Mouse (Mus musculus) urinary bladder, postnatal 14 days (tissue): ENCODE data around the gene Bhlhe23.

Experiments
- DNase-seq: peaks from one replicate; pipeline ENCODE4 v3.0.0; 2021; ENCODE audit warnings: low spot score

Gene Bhlhe23

DNA sequence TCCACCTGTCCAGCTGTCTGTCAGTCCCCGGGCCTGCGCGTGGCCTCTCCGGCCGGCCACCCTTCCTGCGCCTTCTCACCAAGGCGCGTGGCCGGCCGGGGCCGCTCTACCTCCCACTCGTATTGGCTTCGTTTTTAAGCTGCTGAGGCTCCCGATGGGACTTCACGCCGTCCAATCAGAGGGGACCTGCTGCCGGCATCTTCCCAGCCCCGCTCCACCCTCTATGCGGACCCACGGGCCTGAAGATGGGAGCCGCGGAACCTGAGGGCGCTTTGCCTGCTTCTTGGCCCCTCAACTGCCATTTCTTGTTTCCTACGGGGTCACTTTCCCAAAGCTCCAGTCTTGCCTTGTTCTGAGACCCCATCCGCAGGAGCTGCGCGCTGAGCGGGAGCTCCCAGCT, at the start of gene Bhlhe23:
Gene Bhlhe23 (minus strand): TSS at position 108 of the 400 bp plus-strand sequence.
- DNase-seq, result no peak

DNA sequence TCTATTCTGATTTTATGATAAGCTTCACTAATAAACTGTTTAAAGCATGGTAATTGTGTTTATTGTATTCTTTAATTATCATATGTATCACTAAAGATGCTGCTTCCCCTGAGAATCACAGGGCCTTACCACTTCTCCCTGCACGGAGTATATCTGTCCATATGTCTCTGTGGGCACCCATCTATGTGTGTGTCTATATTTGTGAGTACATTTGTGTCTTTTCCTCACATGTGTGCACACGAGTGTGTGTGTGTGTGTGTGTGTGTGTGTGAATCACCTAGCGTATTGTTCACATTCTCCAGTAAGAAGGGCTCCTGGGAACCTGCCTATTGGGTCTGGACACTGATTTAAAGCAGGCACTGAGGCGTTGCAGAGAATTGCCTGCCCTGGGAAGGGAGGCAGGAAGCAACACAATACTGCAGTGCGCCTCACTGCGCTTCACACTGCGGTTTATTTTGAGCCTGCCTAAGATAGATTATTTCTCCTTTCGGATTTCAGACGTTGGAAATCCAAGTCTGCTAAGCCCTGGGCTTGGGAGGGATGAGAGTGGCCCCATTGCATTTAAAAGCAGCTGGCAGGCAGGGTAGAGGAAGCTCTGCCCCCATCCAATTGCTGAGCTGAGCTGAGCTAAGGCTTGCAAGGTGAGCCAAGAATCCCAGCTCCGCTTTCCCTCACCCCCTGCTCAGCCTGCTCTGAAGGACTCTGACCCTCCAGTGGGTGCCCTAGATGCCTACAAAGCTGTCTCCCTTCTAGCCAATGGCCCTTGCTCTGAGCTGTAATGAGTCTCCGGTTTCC, 48.6 kb upstream of the Bhlhe23 start:
- no peak for DNase-seq

DNA sequence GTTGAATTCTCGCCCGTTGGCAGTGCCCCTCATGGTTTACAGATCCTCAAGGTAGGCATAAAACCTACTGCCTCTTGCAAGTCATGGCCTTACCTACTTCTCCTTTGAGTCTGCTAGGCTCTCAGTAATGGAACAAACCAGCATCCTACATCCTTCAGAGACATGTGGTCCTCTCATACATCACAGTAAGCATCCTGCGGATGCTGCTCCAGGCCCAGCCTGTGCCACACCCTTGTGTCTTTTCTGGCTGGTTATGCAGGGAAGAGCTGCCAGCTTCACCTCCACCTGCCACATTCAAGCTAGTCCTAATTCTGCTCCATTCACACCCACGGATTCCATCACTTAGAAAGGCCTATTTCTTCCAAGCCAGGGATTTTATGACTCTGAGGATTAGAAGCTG, 48.0 kb upstream of the Bhlhe23 start:
- no peak for DNase-seq

DNA sequence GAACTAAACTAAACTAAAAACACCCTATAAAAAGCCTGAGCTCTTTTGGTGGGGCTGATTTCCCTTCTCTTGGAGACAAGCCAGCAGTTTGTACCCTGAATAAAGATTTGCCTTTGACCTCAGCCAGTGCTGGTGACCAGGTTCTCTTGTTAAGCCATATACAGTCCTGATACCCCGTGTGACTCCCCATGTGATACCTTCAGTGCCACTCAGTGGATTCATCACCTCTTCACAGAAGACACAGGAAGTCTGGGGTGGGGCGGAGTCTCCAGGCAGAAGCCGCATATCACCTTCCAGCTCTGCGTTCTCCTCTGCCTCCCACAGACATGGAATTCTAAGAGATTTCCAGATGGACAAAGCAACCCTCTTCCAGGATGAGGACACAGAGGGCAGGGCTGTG, 47.4 kb upstream of the Bhlhe23 start:
- DNase-seq, result no peak

DNA sequence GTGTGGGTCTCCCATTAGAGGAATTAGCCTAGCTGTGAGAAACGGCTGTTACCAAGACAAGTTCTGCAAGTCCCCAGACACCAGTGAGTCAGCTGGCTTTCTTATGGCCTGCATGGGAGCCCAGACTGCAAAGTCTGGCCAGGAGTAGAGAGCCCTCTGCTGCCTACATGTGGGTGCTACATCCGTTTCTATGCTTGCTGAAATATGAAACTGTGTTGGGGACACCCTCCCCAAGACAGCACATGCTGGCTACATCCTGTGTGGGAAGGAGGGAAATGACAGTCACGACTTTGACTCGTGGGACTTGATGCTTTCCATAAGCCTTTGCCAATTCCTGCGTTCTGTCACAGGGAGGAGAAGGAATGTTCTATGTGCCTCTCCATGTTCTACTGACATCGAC, 45.8 kb upstream of the Bhlhe23 start:
- peak; percentile 61 for DNase-seq

DNA sequence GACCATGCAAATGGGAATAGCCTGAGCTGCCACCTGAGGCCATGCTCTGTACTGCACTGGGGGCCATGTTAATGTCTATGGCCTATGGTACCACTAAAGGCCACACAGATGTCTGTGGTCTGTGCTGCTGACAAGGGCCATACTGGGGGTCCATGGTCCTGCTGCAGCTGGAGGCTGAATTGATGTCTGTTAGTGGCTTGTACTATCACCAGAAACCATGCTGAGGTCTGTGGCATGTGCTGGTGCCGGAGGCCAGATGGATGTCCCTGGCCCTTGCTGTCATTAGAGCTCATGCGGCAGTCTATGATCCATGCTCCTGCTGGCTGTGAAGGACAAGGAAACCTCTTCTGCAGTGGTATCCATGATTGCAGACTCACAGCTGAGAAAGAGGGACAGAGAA, 42.8 kb upstream of the Bhlhe23 start:
- no peak for DNase-seq

DNA sequence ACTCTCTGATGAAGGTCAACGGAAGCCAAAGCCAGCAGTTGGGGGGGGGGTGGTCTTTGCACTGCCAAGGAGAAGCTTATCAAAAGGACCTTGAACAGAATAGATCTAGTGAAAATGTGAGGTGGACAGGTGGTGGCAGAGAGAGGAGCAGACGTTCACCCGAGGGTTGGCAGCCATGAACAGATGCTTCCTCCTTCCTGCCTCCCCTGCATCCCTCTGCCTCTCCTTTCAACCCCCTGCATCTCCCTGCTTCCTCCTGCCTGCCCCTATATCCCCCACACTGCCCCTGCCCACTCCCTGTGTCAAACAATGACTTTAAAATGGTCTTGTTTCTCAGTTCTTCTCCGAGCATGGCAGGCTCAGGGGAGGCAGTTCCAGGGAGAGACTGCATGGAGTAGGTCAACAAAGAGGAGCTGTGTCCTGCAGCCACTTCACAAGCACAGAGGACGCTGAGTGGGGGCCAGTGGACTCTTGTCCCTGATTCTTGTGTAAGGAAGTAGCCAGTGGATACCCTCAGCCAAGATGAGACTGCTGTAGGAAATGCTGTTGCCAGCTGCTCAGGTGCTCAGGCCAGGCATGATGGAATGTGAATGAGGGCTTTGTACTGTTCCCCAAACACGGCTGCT, 39.9 kb upstream of the Bhlhe23 start:
- DNase-seq, result no peak

DNA sequence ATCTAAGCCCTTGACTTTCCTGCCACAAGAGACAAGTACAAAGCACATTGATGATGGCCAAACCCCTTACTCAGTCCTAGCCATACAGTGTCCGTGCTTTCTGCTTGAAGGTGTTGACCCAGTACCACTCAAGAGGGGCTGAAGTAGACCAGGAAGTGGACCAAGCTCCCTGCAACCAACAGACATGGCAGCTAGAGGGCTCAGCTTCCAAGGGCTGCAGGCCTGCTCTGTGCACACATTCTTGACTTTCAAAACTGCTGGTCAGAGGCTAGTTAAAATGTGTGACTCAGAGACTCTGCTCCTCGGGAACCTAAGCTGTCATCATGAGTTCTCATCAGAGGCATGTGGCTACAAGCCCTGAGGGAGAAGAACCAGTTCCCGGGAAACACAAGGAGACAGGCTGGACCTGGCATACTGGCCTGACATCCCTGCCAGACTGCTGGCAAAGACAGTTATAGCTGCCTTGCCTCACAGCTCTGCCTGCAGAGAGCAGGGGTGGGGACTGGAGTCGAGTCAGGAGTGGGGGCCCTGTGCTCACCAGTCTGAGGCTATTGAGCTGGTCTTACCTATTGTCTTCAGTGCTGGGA, 37.4 kb upstream of the Bhlhe23 start:
- peak; percentile 82 for DNase-seq

DNA sequence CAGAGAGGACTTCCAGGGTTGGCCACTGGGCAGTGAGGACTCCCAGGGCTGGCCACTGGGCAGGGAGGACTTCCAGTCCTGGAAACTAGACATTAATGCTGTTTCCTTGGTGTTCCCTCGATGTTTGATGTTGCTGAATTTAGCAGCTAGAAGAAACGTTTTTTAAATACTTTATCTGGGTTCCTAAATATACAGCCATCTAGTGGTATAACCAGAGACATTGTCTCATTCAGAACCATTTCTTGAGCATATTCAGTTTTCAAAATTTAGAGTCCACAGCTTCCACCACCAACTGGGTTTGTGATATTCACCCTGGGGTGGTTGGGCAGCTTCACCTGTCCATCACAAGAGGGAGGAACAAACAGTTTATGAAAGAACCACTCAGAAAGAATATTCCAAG, 34.3 kb upstream of the Bhlhe23 start:
- no peak for DNase-seq

DNA sequence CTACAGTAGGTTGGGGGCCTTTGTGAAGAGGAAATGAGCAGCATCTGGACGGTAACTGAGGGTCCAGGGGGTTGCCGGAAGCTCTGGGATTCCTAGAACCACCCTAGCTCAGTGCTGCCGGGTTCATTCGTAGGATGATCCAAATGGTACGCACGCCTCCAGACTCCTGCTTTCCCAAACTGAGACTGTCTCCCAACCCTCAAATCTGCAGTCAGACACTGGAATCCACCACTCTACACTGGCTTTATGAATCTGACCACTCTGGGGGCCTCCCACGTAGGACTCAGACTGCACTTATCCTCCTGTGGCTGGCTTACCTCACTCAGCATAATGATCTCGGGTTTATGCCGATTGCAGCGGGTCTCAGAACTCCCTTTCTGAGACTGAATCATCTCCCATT, 32.8 kb upstream of the Bhlhe23 start:
- DNase-seq, result no peak

DNA sequence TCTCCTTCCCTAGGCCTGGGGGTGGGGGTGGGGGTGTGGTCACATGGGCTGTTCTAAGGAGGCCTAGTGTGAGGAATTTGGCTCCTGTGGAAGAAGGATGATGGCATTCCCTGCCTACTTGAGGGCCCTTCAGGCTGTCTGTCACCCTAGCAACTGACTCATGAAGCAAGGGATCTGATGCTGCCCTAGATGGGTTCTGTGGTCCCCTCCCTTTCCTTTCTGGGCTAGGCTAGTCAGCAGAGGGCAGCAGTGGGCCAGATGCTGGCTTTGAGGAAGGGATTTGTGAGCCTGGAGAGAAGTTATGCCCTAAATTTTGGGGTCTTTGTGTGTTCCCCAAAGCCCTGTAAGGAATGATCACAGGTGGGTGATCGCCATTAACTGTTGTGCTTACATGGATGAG, 29.3 kb upstream of the Bhlhe23 start:
- DNase-seq, result peak; percentile 42

DNA sequence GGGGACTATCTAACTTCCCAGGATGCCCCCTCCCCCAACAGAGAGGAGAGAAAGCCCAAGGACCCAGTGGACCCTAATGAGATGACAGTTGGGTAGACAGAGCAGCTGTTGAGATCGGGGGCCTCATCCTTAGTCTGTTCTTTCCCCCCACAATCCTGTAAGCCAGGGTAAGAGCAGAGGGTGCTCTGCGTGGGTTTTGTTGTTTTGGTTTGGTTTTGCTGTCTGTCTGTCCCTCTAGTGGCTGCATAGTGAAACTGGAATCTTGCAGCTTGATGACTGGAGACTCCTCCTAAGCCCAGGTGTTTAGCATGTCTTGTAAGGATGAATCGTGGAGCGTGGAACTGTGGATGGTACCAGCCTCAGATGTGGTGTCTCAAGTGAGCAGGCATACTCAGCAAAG, 19.3 kb upstream of the Bhlhe23 start:
- DNase-seq, result no peak

DNA sequence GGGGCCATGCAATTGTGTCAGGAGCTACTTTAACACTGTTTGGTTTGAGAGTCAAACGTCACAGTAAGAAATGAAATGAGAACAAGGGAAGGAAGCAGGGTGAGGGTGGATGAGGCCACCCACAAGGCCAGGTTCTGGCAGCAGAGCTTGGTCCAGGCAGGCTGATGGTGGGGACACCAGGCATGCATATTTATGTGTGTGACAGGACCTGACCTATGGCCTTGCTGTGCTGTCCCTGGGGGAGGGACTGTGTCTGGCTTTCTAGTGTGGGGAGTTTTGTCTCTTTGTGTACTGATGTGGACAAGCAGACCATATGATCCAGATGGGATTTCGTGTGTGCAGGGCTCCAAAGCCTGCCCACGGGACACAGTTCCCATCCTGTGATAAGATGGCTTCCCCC, 18.9 kb upstream of the Bhlhe23 start:
- DNase-seq, result no peak

DNA sequence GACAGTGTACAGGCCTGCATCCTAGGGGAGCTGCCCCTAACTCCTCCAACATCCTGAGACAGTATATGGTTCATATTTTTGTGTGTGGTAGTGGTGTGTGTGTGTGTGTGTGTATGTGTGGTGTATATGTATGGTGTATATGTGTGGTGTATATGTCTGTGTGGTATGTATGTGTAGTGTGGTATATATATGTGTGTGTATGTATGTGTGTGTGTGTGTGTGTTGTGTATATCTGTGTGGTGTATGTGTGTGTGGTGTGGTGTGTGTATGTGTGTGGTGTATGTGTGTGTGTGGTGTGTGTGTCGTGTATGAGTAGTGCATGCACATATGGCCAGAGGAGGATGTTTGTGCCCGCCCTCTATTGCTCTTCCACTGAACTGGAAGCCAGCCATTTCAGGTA, 17.7 kb upstream of the Bhlhe23 start:
- no peak for DNase-seq

DNA sequence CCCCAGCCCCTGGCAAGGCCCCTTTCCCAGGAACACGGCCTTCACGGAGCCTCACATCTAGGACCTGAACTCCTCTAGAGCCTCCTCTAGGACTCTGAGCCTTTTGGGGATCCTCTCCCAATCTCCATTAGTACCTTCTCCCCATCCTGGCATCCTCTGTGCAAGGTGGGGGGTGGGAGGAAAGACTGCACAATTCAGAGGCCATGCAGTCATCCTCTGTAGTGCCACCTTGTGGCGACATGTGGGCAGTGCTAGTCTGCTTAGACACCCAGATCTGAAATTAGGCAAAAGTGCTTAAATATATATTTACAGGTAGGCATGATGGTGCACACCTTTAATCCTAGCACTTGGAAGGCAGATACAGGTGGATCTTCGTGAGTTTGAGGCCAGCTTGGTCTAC, 15.0 kb upstream of the Bhlhe23 start:
- DNase-seq, result peak; percentile 18

DNA sequence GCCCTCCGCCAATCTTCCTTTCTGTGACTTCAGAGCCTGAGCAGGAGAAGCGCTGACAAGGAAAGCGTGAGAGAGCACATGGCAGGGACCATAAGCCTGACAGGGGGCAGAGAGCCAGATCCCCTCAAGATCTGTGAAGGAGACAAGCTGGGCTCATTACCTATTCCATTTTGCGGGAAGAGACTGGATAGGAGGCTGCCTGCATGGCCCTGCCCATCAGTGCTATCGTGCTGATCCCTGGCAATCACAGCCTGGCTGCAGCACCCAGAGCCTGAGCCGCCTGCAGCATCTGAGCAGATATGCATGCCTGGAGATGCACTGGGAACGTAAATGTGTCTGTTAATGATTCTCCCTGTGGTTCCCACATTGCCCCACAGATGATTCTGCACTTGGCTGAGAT, 12.1 kb upstream of the Bhlhe23 start:
- no peak for DNase-seq

DNA sequence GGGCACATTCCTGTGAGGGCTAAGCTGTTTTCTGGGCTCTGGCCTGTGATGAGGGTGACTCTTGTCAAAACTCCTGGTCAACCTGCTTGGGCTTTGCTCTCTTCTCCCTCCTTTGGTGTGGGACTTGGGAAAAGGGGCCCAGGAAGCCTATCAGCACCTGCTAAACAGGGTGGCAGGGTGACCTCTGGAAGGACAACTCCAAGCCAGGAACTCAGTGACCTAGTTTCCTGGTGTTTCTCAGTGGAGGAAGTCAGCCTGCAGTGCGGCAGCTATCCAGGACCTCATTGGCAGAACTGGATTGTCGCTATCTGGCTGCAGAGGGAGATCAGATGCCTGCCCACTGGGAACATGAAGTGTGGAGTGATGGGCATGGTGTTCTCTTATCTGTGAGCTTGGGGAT, 11.7 kb upstream of the Bhlhe23 start:
- no peak for DNase-seq

DNA sequence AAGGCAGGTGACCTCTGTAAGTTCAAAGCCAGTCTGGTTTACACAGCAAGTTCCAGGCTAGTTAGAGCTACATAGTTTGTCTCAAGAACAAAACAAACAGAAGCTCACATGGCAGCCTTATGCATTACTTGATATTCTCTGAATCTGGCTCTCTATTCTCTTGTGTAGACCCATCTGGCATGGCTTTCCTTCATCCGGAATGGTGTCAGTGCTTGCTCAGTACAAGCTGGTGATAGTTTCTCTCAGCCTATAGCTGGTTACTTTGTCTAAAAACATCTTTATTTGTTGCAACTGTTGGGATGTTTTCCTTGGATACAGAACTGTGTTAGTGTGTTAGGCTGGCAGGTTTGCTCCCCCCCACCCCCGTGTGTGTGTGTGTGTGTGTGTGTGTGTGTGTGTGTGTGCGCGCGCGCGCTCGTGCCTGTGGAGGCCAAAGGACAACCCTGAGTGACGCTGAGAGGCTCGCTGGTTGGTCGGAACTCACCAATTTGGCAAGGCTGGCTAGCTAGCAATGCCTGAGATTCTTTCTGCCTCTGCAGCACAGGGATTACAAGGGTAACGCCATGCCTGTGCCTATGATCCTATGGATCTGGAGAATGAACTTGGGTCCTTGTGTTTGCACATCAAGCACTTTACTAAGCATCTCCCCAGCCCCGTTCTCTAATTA, 11.0 kb upstream of the Bhlhe23 start:
- DNase-seq, result no peak

DNA sequence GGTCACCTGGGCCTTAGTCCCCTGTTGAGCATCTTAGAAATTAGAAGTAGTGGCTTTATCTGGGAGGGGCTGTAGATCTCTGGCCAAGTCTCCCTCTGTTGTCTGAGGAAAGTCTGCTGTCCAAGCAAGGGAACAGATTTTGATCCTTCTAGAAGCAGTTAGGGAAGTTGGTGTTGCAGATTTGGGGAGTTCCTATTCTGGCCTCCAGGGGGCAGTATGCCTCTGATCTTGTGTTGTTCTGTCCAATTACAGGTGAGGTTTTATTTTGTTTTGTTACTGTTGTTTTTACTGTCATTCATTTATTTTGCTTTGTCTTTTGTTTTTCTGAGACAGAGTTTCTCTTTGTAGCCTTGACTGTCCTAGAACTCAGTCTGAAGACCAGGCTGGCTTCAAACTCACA, 10.0 kb upstream of the Bhlhe23 start:
- peak; percentile 25 for DNase-seq

DNA sequence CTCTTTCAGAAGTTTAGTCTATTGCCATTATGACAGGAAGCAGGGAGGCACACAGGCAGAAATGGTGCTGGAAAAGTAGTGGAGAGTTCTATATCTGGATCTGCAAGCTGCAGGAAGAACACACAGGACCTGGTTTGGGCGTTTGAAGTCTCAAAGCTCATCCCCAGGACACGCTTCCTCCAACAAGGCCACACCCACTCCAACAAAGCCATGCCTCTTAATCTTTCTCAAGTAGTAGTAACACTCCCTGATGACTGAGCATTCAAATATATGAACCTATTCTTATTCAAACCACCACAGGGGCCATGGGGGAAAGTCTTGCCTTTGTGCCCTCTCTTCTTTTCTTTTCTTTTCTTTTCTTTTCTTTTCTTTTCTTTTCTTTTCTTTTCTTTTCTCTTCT, 3.6 kb upstream of the Bhlhe23 start:
- DNase-seq, result no peak

DNA sequence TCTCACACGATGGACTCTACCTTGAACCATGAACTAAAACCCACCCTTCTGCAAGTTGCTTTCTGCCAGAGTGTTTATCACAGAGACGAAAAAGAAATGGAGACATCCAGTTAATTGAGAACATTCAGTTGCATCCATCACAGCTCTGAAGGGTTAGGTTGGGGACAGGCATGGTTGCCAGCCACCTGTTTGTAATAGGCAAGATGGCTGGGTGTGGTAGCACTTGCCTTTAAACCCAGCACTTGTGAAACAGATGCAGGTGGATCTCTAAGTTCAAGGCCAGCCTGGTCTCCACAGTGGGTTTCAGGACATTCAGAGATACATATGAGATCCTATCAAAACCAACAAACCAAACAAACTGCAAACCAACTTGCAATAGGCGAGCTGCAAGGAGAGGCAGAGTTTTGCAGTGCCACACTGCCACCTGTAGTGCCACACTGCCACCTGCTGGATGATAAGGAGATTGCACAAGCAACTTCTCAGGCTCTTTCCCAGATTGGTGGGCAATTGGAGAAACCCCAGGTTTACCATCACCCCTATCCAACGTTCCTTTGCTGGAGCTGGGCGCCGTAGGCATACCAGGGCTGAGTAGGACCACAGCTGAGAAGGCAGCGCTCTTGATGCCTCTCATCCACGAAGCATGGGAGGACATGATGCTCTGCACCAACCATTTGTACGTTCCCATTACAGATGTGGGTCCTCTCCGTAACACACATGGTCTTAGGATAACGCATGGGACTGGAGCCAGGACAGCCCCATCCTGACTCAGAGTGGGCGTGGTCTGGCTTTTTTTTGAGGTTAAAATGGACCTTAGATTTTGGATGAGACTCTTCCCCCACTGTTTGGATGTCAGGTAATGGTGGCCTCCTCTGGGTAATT, 2.8 kb upstream of the Bhlhe23 start:
- peak; percentile 49 for DNase-seq

DNA sequence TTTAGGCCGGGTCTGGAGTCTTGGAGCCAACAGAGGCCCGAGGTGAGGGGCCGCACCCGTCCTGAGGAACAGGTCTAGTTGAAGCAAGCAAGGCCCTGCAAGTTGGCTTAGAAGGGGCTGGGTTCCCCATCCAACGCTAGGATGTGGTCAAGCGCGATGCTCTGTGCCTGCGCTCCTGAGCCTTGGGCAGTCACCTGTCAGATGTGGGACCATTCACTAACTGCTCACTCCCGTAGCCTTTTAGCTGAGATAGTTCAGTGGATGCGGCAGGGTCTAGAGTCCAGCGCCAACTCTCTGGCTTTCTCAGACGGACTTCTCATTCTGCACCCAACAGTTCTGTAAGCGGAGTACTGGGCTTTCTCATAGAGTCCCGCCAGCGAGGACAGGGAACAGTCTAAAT, 1.1 kb downstream of the Bhlhe23 start:
- DNase-seq, result no peak
